Mouse (Mus musculus) G1E (cell line): ENCODE measurements around the gene Gnas. TPM values are rescaled to one million over a fixed set of nuclear protein-coding genes. Genes with fewer than 3 reads are reported as not detected.
A peak's percentile ranks its signal among the peaks of the same experiment; 100 is the strongest.

Experiments used
- ATAC-seq: 2 replicates; pipeline ENCODE4 v1.8.0; 2016; ENCODE audit warnings: mild to moderate bottlenecking; ENCODE audit not compliant: insufficient number of reproducible peaks, poor library complexity, low FRiP score, severe bottlenecking; ENCODE audit errors: extremely low read depth
- DNase-seq: peaks from one replicate; pipeline ENCODE4 v3.0.0; 2012; ENCODE audit warnings: low spot score
- H3K27me3 ChIP-seq: 2 replicates; pipeline ENCODE4 v1.6.1; 2012; ENCODE audit warnings: mild to moderate bottlenecking, low read length, inconsistent platforms; ENCODE audit not compliant: insufficient read depth
- H3K36me3 ChIP-seq: replicated peaks from 2 replicates; pipeline ENCODE3; 2012; ENCODE audit warnings: mild to moderate bottlenecking, inconsistent platforms
- H3K4me1 ChIP-seq: 2 replicates; pipeline ENCODE4 v1.6.1; 2012; ENCODE audit warnings: low read depth, low read length, inconsistent platforms, mixed read lengths; ENCODE audit not compliant: insufficient read depth
- H3K4me3 ChIP-seq: 2 replicates; pipeline ENCODE4 v1.5.1; 2012; ENCODE audit warnings: low read depth, mild to moderate bottlenecking, inconsistent platforms, low read length, moderate library complexity, mixed read lengths
- H3K9me3 ChIP-seq: replicated peaks from 2 replicates; pipeline ENCODE4 v1.6.1; 2012; ENCODE audit warnings: inconsistent platforms
- CTCF ChIP-seq: IDR thresholded peaks from 2 replicates; pipeline ENCODE4 v1.5.1; 2012; ENCODE audit warnings: low read depth, low read length, inconsistent platforms, mixed read lengths
- GATA1 ChIP-seq: IDR thresholded peaks from 2 replicates; pipeline ENCODE4 v1.6.1; 2012; ENCODE audit warnings: borderline replicate concordance, low read length, inconsistent platforms, mixed read lengths
- GATA2 ChIP-seq: IDR thresholded peaks from 2 replicates; pipeline ENCODE4 v1.6.1; 2012; ENCODE audit warnings: low read depth, low read length, inconsistent platforms, borderline replicate concordance
- POLR2AphosphoS5 ChIP-seq: IDR thresholded peaks from 2 replicates; pipeline ENCODE4 v1.6.1; 2012; ENCODE audit warnings: low read depth, low read length, inconsistent platforms; ENCODE audit not compliant: insufficient replicate concordance
- TAL1 ChIP-seq: conservative IDR thresholded peaks from 2 replicates; pipeline ENCODE4 v1.6.1; 2012; ENCODE audit warnings: low read depth, low read length, inconsistent platforms, mixed read lengths
- polyA plus RNA-seq: library from polyadenylated mRNA; stranded (reverse); fragments of >175 nt; gene quantifications from 2 replicates; pipeline ENCODE4 v1.2.3, GENCODE M21; 2012
- total RNA-seq, 2 experiments: library from RNA; stranded (forward) in 1 of 2; stranded (reverse) in 1 of 2; fragments of 200-1000 nt in 1 of 2; fragments of >200 nt in 1 of 2; fragmentation: Nextera tagmentation in 1 of 2; gene quantifications; 2 replicates each; pipeline ENCODE4 v1.2.3; 2014 to 2017

Gnas gene
- total RNA-seq (2014; fragmentation: Nextera tagmentation) (1,040 and 1,097 TPM in 2 replicates), total RNA-seq (2017) (452 and 490 TPM in 2 replicates), polyA plus RNA-seq (935 and 1,094 TPM in 2 replicates)

DNA sequence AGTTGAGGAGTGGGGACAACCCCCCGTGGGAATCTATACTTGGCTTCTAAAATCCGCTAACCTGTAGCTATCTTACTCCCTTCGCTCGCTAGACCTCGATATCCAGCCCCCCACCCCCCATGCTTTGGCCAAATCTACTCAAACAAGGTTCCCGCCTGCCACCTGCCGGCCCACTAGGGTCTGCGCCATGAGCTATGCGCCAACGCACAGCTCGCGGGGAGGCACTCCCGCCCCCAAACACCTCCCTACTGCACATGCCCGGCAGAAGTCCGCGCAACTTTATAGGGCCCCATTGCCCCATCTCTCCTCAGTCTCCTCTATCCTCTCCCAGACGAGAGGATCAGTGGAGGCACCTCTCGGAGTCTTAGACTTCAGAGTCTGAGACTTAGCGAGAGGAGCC lies at the start of gene Gnas:
TSS of gene Gnas (plus strand) at position 310 of the 400 bp plus-strand sequence.
- Histone ChIP-seq H3K4me3 (peak within 1 kb of the TSS; percentile 18; the same call in 1 of the 2 replicates), H3K9me3 (peaks cover 45% of the 10 kb centered on the region), H3K4me1 (peaks cover under 1% of the 10 kb centered on the region), H3K27me3 (no peaks in the 10 kb centered on the region), H3K36me3 (peaks cover 100% of the 10 kb centered on the region)
- ATAC-seq (no peak), DNase-seq (no peak)
- no peak for TF ChIP-seq POLR2AphosphoS5
- TF ChIP-seq CTCF: no peak
- TF ChIP-seq GATA1: no peak
- TF ChIP-seq TAL1: no peak
- no peak for TF ChIP-seq GATA2

DNA sequence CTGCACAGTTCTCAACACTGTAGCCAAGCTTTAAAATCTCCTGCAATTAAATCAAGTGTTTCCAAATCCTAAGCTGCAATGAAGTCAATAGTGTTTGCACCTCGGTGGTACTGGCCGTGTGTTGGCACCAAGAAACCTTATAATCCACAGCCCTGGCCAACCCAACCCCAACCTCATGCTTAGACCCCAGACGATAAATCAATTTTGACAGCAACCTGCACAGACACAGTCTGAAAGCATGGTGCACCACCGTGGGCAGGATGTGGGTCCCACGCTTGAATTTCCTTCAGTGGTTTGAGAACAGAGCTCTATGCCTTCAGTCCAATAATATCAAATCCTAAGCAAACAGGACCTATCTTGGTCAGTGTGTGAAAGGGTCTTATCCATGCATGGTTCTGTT lies 41.7 kb upstream of the Gnas start:
- no peaks in the 10 kb centered on the region for H3K36me3 ChIP-seq
- H3K27me3 ChIP-seq: 0 out of 2 replicates have a peak, but pooled peaks cover 4% of the 10 kb centered on the region
- no peak for TF ChIP-seq GATA1
- TF ChIP-seq TAL1: no peak
- TF ChIP-seq GATA2: no peak
- TF ChIP-seq CTCF: no peak
- no peak for TF ChIP-seq POLR2AphosphoS5
- no peaks in the 10 kb centered on the region for H3K4me1 ChIP-seq
- no peak for ATAC-seq
- DNase-seq: no peak
- peaks cover 14% of the 10 kb centered on the region for H3K9me3 ChIP-seq
- H3K4me3 ChIP-seq: no peak overlapping the region

DNA sequence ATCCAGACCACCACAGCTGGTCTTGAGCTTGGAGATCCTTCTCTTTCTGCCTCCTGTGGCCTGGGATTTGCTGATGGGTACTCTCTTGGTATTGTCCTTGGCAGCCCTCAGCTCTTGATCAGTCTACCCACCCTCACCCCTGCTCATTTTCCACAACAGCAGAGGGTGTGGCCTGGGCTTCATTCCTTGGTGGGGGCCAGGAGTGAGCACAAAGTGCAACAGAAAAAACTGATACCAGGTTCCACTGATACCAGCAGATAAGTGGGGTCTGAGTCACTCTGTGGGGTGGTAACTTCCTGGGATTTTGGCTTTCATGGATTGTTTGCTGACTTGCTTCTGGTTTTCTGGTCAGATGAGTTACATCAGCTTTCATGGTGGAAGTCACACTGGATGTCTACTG lies 32.2 kb upstream of the Gnas start:
- H3K27me3 ChIP-seq: peaks cover 20% of the 10 kb centered on the region
- ATAC-seq: no peak
- no peaks in the 10 kb centered on the region for H3K36me3 ChIP-seq
- TF ChIP-seq TAL1: no peak
- no peak for TF ChIP-seq POLR2AphosphoS5
- TF ChIP-seq GATA2: no peak
- no peak for TF ChIP-seq CTCF
- TF ChIP-seq GATA1: no peak
- no peaks in the 10 kb centered on the region for H3K4me1 ChIP-seq
- no peak overlapping the region for H3K4me3 ChIP-seq
- H3K9me3 ChIP-seq: peaks cover 26% of the 10 kb centered on the region
- no peak for DNase-seq

DNA sequence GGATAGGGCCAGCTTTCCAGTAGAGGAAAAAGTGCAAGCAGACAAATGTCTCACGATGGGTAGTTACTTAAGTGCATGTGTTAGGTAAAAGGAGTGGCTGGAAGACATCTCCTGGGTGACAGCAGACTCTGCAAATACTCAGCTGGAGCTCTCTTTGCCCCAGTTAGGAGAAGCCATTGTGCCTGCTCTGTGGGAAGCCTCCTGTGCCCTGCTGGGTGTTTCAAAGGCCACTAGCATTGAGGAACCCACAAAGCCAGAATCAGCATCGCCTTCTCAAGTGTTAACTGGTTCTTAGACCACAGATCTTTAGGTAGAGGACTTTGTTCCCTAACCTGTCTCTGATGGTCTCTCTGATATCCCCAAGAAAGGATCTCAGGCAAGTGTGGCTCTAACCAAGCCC lies 26.8 kb upstream of the Gnas start:
- H3K9me3 ChIP-seq: peaks cover 23% of the 10 kb centered on the region
- peaks cover 38% of the 10 kb centered on the region for H3K27me3 ChIP-seq
- H3K4me1 ChIP-seq: no peaks in the 10 kb centered on the region
- TF ChIP-seq TAL1: no peak
- no peak for TF ChIP-seq GATA1
- no peak for TF ChIP-seq GATA2
- H3K36me3 ChIP-seq: no peaks in the 10 kb centered on the region
- no peak overlapping the region for H3K4me3 ChIP-seq
- ATAC-seq (no peak), DNase-seq (no peak)

DNA sequence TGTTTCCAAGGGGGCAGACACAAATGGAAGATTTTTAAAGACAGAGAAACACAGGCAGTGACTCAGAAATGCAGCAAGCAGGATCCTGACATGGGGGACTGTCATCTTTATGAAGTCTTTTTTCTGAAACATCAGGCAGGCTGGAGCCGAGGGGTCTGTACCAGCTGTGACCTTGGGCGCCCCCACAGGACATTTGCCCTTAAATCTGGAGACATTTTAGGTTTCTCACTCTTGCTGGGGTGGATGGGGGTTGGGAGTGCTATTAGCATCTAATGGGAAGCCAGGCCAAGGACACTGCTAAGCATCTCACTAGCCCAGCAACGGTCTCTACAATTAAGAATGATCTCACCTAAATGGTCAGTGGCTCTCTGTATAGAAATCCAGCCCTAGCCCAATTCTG lies 24.1 kb upstream of the Gnas start:
- peaks cover 31% of the 10 kb centered on the region for H3K9me3 ChIP-seq
- TF ChIP-seq POLR2AphosphoS5: no peak
- no peak for TF ChIP-seq GATA1
- TF ChIP-seq CTCF: no peak
- TF ChIP-seq GATA2: no peak
- peaks cover 14% of the 10 kb centered on the region for H3K36me3 ChIP-seq
- H3K4me3 ChIP-seq: no peak overlapping the region
- ATAC-seq (no peak), DNase-seq (no peak)
- no peaks in the 10 kb centered on the region for H3K4me1 ChIP-seq
- peaks cover 36% of the 10 kb centered on the region for H3K27me3 ChIP-seq

DNA sequence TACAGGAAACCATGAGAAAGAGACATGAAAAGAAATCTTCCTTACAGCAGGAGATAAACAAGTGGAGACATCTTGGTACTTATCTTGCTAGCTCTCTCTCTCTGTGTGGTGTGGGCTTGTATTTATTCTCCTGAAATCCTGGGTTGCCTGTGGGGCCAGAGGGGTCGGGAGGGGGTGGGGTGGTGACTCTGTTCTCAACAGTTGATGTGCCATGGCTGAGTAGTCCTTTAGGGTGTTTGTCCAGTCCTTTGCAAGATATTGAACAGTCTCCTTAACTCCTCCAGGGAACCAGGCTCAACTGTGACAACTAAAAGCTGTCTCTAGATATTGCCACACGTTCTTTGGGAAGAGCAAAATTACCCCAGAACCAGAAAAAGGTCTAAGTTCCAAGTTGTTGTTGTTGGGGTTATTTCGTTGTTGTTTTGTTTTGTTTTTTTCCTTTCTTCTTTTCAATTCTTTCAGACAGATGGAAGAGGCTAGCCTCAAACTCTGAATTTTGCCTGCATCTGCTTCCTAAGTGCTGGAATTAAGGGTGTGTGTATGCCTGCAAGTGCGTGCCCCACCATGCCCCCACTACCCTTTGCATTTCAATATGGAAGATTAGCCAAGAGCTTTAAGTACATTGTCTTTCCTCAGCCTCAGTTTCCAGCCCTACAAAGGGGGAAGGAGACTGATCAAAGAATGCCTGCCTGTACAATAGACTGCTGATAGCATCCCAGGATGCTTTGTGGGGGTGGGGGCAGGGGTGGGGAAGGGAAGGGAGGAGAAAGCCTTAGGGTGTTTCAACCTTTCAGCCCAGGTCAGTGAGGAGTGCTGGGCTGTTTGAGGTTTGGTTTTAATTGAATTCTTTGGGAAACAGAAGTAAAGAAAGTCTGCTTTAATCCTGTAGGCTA lies 23.0 kb upstream of the Gnas start:
- Histone ChIP-seq H3K36me3 (peaks cover 25% of the 10 kb centered on the region), H3K4me1 (no peaks in the 10 kb centered on the region), H3K27me3 (peaks cover 27% of the 10 kb centered on the region), H3K9me3 (peaks cover 21% of the 10 kb centered on the region), H3K4me3 (no peak overlapping the region)
- TF ChIP-seq GATA1: no peak
- no peak for TF ChIP-seq GATA2
- no peak for TF ChIP-seq CTCF
- TF ChIP-seq POLR2AphosphoS5: no peak
- no peak for TF ChIP-seq TAL1
- ATAC-seq (no peak), DNase-seq (no peak)
